Mouse (Mus musculus) thymus, adult 18-20 months (tissue): ENCODE results near the gene Atp2a1.
"Not testable (repeated sequence)": the region's sequence is repeated elsewhere in the genome, so short reads cannot be mapped to it uniquely, and the experiment has no call there.

Source experiments
- DNase-seq, 2 experiments: peaks; one replicate each; pipeline ENCODE4 v3.0.0; 2022; ENCODE audit warnings: mixed read lengths in 2 of 2

Gene Atp2a1

GRCm38 (mm10) chr7:126402518-126402917, 60.4 kb downstream of the Atp2a1 start:
- not testable (repeated sequence) for DNase-seq

- peak; percentile 68 to 77 for DNase-seq
Measured at GRCm38 (mm10) chr7:126399548-126399947, 63.4 kb downstream of the Atp2a1 start.

- DNase-seq: no peak
Measured at GRCm38 (mm10) chr7:126397822-126398221, 65.1 kb downstream of the Atp2a1 start.

- no peak for DNase-seq
Measured at GRCm38 (mm10) chr7:126397221-126397620, 65.7 kb downstream of the Atp2a1 start.

- peak; percentile 86 to 93 for DNase-seq
Measured at GRCm38 (mm10) chr7:126396298-126397119, 66.4 kb downstream of the Atp2a1 start, which contains the start of gene Nfatc2ip. Gene Nfatc2ip, minus strand, starts transcription at chr7:126396737.
